Mouse (Mus musculus) cerebellum, adult 2 months (tissue): ENCODE results near the gene Tmem63b. TPM values are rescaled to one million over a fixed set of nuclear protein-coding genes. Genes with fewer than 3 reads are reported as not detected.
A peak's percentile ranks its signal among the peaks of the same experiment; 100 is the strongest.
"Not testable (repeated sequence)": the region's sequence is repeated elsewhere in the genome, so short reads cannot be mapped to it uniquely, and the experiment has no call there.

Experiments
- DNase-seq, 2 experiments: peaks; one replicate each; pipeline ENCODE4 v3.0.0; 2021
- H3K27ac ChIP-seq: fragments of 200-500 bp; 2 replicates; pipeline ENCODE4 v1.5.1; 2012; ENCODE audit warnings: low read length, control low read depth, inconsistent platforms; ENCODE audit not compliant: insufficient read depth
- H3K27me3 ChIP-seq: fragments of 200-500 bp; 2 replicates; pipeline ENCODE4 v1.6.1; 2012; ENCODE audit warnings: inconsistent platforms, mild to moderate bottlenecking, low read length, moderate library complexity; ENCODE audit not compliant: control insufficient read depth, insufficient read depth
- H3K4me1 ChIP-seq: fragments of 200-500 bp; 2 replicates; pipeline ENCODE4 v1.6.1; 2011; ENCODE audit warnings: low read length; ENCODE audit not compliant: control insufficient read depth, insufficient read depth
- H3K4me3 ChIP-seq: fragments of 200-500 bp; replicated peaks from 2 replicates; pipeline ENCODE3; 2011; ENCODE audit warnings: mild to moderate bottlenecking, low read depth, low read length, control low read depth; ENCODE audit not compliant: insufficient read depth
- CTCF ChIP-seq: fragments of 200-500 bp; IDR thresholded peaks from 2 replicates; pipeline ENCODE4 v1.5.1; 2011; ENCODE audit warnings: low read depth, mild to moderate bottlenecking, control low read depth, low read length, moderate library complexity, borderline replicate concordance; ENCODE audit not compliant: insufficient read depth
- POLR2A ChIP-seq: fragments of 200-500 bp; IDR thresholded peaks from 2 replicates; pipeline ENCODE4 v1.6.1; 2011; ENCODE audit warnings: low read length, control low read depth, borderline replicate concordance; ENCODE audit not compliant: insufficient read depth
- WGBS: fragments of 180-500 bp; shearing (Covaris S2); methylation state at CpG from one replicate; pipeline ENCODE4 v1.1.7; 2018; 5-methylcytosine and 5-hydroxymethylcytosine counted together
- polyA plus RNA-seq: library from polyadenylated mRNA; depleted of rRNA; stranded (reverse); fragments of >200 nt; gene quantifications from 2 replicates; pipeline ENCODE4 v1.2.3, GENCODE M21; 2012

The Tmem63b gene
- polyA plus RNA-seq, 1 experiment, result 196 TPM

DNA sequence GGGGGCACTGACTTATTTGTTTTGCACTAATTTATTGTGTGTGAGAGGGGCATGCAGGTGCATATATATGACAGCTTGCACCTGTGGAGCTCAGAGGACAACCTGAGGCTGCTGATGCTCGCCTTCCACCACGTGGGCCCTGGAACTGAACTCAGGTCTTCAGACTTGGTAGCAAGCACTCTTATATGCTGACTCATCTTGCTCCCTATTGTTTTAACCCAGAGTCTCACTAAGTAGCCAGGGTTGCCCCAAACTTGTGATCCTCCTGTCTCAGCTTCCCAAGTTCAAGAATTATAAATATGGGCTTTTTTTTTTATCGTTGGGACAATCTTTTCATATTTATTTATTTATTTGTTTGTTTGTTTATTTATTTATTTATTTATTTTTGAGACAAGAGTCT lies 55.7 kb downstream of the Tmem63b start:
- H3K4me3 ChIP-seq, result no peak overlapping the region
- 77% methylated on average over 3 of the region's 3 CpGs for WGBS
- no peaks in the 10 kb centered on the region for H3K27me3 ChIP-seq
- H3K27ac ChIP-seq, result no peak overlapping the region
- DNase-seq, result no peak
- H3K4me1 ChIP-seq, result peaks cover 3% of the 10 kb centered on the region
- TF ChIP-seq CTCF (no peak), POLR2A (no peak)

DNA sequence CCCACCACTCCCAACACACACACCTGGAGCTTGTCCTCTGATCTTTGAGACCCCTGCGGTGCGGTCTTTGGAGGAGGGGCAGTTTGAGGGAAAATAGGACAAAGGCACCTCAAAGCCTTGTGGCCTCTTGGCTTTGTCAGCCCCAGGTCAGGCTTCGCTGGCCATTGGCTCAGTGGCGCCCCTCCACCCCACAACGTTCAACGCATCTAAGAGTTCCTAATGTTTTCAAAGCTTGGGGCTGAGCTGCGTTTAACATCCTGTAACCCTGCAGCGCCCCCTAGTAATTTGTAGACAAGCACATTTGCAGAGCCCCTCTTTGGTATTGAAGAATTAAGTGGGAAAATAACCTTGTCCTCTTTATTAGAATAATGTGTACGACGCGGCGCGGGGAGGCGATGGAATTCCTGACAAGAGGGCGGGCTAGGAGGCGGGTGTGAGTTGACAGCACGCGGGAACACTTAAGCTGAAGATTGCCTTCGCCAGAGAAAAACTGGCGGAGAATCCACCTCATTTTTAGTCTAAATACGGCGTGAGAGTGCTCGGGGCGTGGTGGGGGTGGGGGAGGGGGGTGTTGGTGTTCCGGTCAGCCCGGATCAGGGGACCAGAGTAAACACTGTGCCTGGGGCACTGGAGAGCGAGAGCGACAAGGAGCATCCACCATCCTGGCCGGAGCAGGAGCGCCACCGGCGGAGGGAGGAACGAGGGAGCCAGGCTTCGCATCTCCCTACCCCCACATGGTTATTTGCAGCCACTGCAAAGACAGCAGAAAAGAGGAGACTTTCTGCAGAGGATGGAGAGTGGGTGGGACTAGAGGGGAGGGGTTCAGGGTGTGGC lies 56.6 kb downstream of the Tmem63b start:
- no peaks in the 10 kb centered on the region for H3K27me3 ChIP-seq
- peak overlapping the region; percentile 62 for H3K4me3 ChIP-seq
- peaks cover 3% of the 10 kb centered on the region for H3K4me1 ChIP-seq
- 0 out of 2 replicates have a peak overlapping the region, but pooled peaks have one; percentile 24 for H3K27ac ChIP-seq
- TF ChIP-seq CTCF, result peak; percentile 57; the same call in 1 of the 2 replicates
- peak; percentile 62 for TF ChIP-seq POLR2A
- WGBS, result 2% methylated on average over 34 of the region's 34 CpGs
- DNase-seq, result peak; percentile 79 to 81

DNA sequence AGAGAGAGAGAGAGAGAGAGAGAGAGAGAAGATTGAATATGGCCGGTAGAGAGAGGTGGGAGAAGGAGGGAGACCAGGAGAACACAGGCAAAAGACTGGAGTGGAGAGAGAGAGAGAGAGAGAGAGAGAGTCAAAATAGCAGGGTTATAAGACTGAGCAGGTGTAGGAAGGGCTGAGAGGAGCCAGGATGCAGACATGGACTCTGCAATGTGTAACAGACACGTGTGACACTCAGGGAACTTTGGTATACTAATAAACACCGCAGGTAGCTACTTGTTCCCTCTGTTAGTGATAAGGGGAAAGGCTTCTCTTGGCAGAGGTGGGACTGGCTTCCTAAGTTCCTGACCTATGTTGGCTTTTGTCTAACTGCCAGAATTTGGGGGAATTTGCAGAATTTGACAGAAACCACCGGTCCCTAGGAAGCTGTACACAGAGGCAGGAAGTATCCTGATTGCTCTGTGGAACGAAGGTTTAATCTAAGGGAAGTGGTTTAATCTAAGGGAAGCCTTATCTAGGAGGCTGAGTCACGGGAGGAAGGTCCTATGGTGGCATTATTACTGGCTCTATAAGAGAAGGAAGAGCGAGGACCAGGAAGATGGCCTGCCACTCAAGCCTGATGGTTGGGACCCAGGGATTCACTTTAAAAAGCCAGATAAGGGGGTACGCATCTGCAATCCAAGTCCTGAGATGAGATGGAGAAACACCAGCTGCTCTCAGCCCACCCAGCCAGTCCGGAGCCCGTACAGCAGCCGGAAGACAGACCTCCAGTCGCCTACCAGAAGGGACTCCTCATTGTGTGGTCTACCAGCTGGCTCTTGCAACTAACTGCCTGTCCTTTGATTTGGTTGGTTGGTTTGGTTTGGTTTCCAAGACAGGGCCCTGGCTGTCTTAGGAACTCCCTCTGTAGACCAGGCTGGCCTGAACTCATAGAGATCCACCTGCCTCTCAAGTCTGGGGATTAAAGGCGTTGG lies 57.5 kb downstream of the Tmem63b start:
- no peak overlapping the region for H3K27ac ChIP-seq
- no peaks in the 10 kb centered on the region for H3K27me3 ChIP-seq
- peaks cover 3% of the 10 kb centered on the region for H3K4me1 ChIP-seq
- no peak for DNase-seq
- 51% methylated on average over 13 of the region's 13 CpGs for WGBS
- TF ChIP-seq CTCF (no peak), POLR2A (no peak)
- H3K4me3 ChIP-seq, result peak overlapping the region; percentile 62

DNA sequence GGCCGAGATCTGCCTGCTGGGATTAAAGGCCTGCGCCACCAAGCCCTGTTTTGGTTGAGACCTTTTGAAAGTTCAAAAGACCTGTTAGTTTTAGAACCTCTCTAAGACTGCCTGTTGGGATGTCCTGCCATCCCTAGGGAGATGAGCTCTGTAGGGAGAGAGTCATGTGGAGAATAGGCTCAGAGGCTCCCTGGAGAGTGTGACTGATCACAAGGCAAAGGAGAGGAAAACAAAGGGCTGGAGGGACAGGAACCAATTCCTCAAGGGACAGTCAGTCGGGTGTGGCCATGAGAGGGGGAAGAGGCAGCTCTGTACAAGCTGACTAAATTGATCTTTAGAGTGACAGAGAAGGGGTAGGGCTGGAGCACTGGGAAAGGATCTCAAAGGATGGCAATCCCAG lies 58.5 kb downstream of the Tmem63b start:
- Histone ChIP-seq H3K4me1 (peaks cover 3% of the 10 kb centered on the region), H3K27me3 (no peaks in the 10 kb centered on the region), H3K4me3 (no peak overlapping the region), H3K27ac (no peak overlapping the region)
- TF ChIP-seq POLR2A (no peak), CTCF (no peak)
- 64% methylated on average over 3 of the region's 3 CpGs for WGBS
- no peak for DNase-seq

DNA sequence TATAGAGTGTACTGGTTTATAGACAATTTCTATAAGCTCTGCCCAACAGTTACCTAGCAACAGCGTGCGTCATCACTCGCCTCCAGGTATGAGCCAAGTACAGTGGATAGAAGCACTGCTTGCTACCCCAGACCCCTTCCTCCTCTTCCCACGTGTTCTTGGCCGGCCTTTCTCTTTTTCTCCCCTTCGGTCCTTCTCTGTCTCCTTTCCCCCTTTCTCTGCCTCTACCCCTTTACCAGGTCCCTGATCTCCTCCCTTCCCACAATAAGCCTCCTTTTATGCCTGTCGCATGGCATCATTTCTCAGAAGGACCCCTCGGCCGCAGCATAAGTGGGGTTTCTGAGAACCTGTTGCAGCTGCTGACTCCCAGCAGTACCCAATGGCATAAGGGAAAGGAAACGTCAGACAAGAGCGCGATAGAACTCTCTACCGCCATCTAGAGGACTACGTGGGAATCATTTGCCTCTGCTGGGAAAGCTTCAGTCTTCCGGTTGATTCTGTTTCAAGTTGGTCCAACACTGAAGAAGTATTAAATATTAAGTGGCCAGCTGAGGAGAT lies 60.0 kb downstream of the Tmem63b start:
- DNase-seq, result peak; percentile 65 to 71
- WGBS, result 16% methylated on average over 15 of the region's 15 CpGs

GRCm38 (mm10) chr17:45623425-45623824 lies 63.3 kb downstream of the Tmem63b start:
- not testable (repeated sequence) for DNase-seq, H3K27ac ChIP-seq, H3K4me1 ChIP-seq, H3K27me3 ChIP-seq, H3K4me3 ChIP-seq
- WGBS, result 91% methylated on average over 8 of the region's 8 CpGs

More for the DNA sequence above, 60.0 kb downstream of the Tmem63b start:
- no peak overlapping the region for H3K27ac ChIP-seq
- H3K4me3 ChIP-seq, result no peak overlapping the region
- peaks cover 3% of the 10 kb centered on the region for H3K4me1 ChIP-seq
- TF ChIP-seq POLR2A (no peak), CTCF (peak; percentile 75)
- H3K27me3 ChIP-seq, result no peaks in the 10 kb centered on the region

DNA sequence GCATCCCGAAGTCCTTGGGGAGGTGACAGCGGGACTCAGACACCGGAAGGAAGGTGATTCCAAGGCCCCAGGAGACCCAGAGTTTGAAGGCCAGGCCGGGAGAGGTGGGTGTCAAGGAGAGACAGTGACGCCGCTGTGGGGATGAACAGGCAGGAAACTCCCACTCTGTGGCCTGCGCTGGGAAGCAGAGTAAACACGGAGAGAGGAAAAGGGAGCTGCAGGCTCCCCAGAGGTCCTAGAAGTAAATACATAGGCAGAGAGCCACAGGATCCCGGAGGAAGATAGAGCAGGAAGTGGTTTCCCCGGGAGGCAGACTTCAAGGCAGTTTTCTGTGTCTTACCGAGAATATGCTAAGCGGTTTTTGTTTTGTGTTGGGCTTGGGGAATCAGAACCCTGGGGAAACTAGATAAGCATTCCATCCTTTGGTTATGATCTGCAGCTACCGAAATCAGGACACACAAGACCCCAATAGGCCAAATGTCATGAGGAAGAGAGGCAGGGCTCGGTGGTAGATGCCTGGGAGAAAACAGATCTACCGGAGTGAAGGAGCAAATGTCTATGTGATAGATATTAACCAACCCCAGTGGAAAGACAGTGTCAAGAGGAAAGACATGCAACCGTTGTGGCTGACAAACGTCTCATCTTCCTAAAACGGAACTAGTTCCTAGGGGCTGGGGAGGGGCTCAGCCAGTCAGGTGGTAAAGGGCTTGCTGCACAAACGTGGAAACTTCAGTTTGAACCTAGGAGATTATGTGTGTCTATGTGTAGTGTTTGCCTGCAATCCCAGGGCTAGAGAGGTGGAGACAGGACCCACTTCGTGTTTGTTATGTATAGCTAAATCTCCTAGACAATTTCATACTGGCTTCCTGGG lies 67.1 kb downstream of the Tmem63b start:
- WGBS, result 53% methylated on average over 20 of the region's 20 CpGs
- no peak for TF ChIP-seq POLR2A
- no peak for TF ChIP-seq CTCF
- Histone ChIP-seq H3K27me3 (no peaks in the 10 kb centered on the region), H3K27ac (no peak overlapping the region), H3K4me1 (no peaks in the 10 kb centered on the region), H3K4me3 (no peak overlapping the region)
- no peak for DNase-seq
